Mouse (Mus musculus): ENCODE results near the gene Tomm7. TPM values are rescaled to one million over a fixed set of nuclear protein-coding genes. Genes with fewer than 3 reads are reported as not detected.
"Not testable (repeated sequence)": the region's sequence is repeated elsewhere in the genome, so short reads cannot be mapped to it uniquely, and the experiment has no call there.

Tomm7 gene
- total RNA-seq, 2 experiments from 2014 or later = 29.8 to 45.6 TPM

DNA sequence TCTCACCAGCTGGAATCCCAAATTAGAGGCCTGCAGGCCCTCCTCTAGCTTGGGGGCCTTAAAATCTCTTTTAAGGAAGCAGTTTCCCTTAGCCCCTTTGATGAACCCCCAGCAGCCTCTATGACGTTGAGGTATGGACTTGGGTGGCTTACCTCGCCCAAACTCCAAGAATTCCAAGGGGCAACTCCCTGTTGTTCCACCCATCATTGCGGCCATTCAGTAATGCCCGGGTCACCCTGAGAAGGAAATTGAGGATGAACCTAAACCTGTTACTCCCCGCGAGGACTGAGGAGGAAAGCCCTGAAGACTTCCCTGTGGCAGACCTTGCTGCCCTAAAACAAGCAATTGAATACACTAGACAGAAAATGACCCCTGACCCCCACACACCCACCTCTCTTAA is 11.5 kb upstream of the Tomm7 start:
- no peak for ATAC-seq (replicated peaks; ENCODE audit: low FRiP score, poor library complexity, severe bottlenecking)

DNA sequence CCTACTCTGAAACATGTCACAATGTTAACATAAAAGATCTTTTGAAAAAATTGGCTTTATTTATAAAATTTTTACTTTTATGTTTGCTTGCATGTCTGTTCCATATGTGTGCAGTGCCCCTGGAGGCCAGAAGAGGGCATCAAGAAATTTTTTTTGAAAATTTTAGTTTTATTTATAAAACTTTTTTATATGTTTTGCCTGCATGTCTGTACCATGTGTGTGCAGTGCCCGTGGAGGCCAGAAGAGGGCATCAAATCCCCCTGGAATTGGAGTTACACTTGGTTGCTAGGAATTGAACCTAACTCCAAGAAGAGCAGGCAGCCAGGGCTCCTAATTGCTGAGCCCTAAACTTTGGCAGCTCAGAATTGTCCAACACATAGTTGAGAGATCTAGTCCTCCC is 9.0 kb upstream of the Tomm7 start:
- not testable (repeated sequence) for ATAC-seq (replicated peaks; ENCODE audit: low FRiP score, poor library complexity, severe bottlenecking)

DNA sequence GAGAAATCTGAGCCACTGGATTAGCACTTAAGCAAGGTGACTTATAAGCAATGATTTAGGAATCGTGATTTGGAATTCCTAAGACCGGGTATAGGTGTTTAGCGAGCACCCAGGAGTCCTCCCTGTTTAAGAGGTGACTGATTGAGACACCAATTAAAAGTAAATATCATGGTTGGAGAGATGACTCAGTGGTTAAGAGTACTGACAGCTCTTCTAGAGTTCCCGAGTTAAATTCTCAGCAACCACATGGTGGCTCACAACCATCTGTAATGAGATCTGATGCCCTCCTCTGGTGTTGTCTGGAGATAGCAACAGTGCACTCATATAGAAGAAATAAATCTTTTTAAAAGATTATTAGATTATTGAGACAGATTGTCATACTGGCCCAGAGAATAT is 7.2 kb upstream of the Tomm7 start:
- ATAC-seq (replicated peaks; ENCODE audit: low FRiP score, poor library complexity, severe bottlenecking) = not testable (repeated sequence)

DNA sequence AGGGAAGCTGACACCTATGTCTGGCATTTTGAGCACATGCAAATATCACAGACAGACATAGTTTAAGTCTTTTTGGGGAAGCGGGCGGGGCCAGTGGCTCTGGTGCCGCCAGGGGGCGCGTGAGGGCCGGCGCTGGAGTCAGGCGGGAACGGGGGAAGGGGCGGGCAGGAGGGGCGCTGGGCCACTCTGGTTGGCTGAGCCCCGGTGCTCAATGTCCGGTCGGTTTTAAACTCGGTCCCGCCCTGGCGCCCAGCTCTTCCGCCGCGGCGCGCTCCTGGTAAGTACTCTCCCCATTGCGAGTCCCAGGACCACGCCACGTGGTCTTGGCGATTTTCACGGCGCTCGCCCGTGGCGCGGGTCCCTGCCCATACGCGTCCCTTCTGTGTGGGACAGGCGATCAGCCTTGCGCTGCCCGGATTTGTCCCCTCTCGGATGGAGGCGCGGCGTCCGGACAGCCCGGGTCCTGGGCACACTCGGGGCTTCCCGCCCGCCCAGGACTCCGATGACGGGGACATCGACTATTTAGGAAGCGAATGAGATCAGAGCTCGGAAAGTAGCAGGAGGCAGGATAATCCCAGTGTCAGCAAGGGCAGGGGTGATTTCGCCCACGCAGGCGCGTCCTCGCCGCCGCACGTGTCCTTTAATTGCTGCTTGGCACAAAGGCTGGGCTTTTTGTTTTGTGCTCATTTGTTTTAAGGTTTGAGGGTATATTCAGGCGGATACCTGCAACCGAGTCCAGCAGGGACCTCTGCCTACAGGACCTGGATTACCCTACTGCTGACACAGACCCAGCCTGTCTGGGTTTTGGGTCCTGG is 6.6 kb upstream of the Tomm7 start:
- ATAC-seq (replicated peaks; ENCODE audit: low FRiP score, poor library complexity, severe bottlenecking) = peak; percentile 83

DNA sequence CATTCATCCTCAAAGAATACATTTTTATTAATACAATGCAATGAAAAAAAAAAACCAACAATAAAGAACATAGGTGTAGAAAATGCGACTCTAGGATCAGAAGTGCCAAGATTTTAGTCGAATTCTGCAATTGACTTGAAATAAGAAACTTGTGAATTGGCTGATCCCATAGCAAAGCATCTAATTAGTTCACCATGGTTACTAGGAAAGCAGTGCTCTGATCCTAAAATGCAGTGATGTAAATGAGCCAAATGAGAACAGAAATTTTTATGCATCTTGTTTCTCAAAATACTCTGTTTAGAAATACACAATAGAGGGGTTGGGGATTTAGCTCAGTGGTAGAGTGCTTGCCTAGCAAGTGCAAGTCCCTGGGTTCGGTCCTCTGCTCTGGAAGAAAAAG is 1.2 kb upstream of the Tomm7 start:
- no peak for ATAC-seq (replicated peaks; ENCODE audit: low FRiP score, poor library complexity, severe bottlenecking)

DNA sequence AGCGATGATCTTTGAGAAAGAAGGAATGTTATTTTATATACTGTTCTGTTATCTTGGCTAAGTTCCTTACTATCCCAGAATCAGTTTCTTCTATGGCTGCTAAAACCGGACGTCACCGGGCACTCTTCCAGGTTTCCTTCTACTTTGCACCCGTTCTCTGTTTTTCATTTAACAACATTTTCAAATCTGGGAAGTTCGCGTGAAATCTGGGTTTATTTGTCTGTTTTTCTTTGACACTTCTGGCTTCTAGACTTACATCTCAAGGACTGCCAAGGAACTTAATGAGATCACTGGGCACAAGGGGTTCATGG is 525 bp upstream of the Tomm7 start:
- ATAC-seq (replicated peaks; ENCODE audit: low FRiP score, poor library complexity, severe bottlenecking) = peak; percentile 38

DNA sequence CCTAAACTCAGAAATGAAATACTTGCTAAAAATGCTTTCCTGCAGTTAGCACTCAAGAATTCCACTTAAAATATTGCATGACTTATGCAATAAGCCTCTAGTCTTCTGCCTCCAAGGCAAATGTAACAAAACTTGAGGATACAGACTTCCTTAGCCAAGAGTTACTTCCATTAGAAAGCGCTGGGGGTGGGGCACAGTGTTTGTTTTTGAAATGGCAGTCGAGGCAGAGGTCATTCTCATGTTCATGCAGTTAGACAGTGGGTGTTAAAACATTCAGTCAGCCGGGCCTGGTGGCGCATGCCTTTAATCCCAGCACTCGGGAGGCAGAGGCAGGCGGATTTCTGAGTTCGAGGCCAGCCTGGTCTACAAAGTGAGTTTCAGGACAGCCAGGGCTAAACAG is 5.8 kb downstream of the Tomm7 start:
- ATAC-seq (replicated peaks; ENCODE audit: low FRiP score, poor library complexity, severe bottlenecking) = no peak

DNA sequence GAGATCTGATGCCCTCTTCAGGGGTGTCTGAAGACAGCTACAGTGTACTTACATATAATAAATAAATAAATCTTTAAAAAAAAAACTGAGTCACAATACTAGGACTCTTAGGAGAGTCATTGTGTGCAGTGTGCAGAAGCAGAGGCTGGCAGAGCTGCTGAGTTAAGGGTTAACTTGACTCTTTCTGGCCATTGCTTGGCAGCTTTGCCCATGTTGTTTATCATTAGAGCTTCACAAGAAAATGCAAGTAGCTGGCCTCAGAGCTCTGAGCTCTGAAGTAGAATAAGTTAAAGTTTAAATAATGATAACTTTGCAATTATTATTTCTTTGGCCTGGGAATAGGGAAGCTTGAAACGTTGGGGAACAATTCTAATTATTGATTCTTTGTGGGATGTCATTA is 8.3 kb downstream of the Tomm7 start:
- ATAC-seq (replicated peaks; ENCODE audit: low FRiP score, poor library complexity, severe bottlenecking) = not testable (repeated sequence)

DNA sequence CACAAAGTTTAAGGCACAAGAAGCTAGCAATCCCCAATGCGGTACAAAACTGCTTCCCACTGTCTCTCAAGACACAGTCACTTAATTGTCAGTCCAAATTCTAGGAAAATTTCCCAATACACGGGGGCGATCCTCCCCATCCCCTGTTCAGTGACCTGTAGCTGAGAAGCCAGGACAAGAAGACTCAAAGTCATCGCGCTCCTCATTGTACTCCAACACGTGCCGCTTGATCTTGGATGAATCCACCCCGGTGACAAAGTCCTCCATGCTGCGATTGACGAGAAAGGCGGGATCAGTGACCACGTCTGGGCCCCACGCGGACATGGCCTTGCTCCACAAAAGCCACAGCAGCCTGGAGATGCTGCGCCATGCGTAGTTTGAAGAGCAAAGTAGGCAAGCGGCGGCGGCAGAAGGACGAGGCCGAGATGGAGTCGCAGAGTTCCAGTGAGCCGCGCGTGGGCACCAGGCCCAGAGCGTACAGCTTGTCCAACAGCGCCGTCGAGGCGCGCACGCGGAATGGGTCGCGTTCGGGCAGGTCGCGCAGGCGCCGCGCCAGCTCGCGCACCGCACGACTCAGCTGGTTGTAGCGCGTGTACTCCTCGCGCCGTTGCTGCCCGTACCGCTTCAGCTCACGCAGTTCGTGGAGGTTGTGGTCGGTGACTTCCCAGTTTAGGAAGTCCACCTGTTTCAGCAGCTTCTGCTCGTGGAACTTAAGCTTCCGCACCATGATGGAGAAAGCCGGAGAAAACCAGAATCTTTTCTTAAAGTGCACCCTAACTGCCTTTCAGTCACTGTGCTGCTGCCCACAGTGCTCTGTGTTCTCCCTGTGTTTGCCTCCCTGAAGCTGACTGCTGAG is 12.8 kb downstream of the Tomm7 start:
- no peak for ATAC-seq (replicated peaks; ENCODE audit: low FRiP score, poor library complexity, severe bottlenecking)

DNA sequence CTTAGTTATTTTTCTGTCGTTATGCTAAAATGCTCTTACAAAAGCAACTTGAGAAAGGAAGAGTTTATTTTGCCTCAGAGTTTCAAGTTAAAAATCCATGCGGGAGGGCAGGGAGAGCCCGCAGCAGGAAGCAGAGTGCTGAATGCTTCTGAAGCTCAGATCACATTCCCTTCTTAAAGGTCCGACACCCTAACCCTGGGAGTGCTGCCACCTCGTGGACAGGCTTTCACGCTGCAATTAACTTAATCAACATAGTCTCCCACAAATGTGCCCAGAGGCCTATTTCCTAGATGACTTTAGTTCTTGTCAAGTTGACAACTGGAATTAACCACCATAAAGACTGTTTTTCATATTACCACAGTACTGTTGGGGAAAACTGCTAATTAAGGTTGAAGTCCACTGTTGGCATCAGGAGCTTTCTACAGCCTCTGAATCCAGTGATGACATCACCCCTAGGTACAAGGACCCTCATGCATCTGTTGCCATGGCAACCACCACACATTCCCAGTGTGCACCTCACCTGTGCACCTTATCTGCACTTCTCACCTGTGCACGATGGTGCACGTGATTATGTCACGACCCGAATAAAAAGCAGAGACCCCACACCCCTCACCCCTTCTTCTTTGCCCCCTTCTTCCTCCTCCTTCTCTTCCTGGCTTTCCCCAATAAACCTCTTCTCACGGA is 17.5 kb downstream of the Tomm7 start:
- peak; percentile 82 for ATAC-seq (replicated peaks; ENCODE audit: low FRiP score, poor library complexity, severe bottlenecking)

DNA sequence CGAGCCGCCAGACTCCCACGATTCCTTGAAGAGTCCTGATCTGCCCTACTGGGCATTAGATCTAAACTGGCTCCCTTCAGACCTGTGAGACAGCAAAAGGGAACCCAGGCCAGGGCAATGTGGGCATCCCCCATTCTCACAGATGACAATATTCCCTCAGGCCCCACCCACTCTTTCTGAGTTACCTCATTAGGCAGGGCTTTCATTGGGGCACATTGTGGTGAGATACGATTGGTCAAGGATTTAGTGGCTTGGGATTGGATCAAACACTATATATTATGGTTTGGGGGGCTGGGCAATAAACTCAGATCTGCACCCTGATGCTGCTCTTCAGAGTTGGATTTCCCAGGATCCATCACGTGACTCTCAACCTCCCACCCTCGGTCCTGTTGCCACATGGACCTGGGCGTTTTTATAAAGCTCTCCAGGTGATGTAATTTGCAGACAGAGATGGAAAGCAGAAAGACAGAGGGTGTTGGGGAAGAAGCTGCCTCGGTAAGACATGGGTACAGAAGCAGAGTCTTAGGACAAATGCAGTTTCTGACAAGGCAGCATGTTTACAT is 19.7 kb downstream of the Tomm7 start:
- no peak for ATAC-seq (replicated peaks; ENCODE audit: low FRiP score, poor library complexity, severe bottlenecking)

DNA sequence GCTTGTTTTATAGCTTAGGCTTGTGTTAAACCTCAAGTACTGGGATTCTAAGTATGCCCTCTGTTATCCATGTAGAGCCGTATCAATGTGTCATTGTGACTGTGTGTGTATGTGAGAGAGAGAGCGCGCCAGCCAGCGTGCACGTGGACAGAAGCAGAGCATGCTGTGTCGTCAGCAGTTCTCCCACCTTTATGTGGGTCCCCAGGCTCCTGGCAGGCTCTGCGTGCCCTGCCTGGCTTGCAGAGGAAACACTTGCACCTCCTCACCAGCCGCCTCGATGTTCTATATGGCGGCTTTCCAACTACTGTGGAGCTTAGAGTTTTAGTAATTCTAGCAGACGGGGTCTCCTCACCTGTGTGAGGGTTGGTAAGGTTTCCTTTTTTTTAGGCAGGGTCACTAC is 21.7 kb downstream of the Tomm7 start:
- no peak for ATAC-seq (replicated peaks; ENCODE audit: low FRiP score, poor library complexity, severe bottlenecking)

DNA sequence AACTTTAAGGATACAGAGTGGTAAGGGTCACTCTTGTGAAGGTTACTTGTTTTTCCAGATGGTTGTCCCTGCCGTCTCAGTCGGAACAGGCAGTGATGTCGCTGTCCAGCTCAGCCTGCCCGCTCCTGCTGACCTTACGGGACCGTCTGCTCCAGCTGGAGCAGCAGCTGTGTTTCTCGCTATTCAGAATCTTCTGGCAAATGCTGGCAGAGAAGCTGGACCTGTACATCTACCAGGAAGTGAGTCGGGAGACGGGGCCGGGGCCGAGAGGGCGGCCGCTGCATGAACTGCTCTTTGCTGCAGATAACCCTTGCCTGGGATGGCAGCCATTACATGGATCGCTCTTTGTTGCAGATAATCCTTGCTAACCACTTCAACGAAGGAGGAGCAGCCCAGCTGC is 27.3 kb downstream of the Tomm7 start:
- no peak for ATAC-seq (replicated peaks; ENCODE audit: low FRiP score, poor library complexity, severe bottlenecking)

DNA sequence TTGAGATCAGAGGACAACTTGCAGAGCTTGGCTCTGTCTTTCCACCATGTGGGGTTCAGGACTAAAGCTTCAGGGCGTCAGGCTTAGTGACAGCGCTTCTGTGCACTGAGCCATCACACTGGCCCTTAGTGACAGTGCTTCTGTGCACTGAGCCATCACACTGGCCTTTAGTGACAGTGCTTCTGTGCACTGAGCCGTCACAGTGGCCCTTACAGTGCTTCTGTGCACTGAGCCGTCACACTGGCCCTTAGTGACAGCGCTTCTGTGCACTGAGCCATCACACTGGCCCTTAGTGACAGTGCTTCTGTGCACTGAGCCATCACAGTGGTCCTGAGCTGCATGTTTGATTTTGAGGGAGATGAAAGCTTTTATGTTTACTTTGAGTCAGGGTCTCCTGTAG is 29.1 kb downstream of the Tomm7 start:
- no peak for ATAC-seq (replicated peaks; ENCODE audit: low FRiP score, poor library complexity, severe bottlenecking)

DNA sequence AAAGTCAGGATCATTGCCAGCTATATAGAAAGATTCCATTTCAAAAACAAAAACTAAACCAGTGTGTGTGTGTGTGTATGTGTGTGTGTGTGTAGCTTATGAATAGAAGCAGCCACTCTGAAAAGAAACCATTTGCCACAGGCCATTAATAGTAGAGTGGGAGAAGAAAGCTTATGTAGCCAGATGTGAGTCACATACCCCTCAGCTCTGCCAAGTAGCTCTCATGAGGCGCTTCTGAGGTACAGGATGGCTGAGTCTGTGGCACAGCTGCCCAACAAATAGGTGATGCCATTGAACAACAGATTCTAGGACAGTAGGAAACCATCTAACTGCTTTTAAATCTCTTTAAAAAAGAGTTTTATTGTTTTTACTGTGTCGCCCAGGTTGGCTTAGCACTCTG is 51.2 kb downstream of the Tomm7 start:
- ATAC-seq (replicated peaks; ENCODE audit: low FRiP score, poor library complexity, severe bottlenecking) = no peak

DNA sequence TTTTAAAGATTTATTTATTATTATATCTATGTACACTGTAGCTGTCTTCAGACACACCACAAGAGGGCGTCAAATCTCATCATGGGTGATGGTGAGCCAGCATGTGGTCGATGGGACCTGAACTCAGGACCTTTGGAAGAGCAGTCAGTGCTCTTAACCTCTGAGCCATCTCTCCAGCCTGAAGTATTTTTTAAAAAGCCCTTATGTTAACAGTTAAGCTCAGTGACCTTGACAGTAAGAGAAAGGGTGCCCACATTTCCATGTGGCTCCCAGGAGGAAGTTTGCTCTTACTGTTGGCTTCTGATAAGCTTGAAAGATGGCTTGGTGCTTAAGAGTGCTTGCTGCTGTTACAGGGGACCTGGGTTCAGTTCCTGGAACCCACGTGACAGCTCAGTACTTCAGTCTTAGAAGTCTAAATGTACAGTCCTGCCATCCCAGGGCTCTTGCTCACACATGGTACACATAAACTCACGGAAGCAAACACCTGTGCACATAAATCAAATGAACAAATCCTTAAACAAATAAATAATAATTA is 54.8 kb downstream of the Tomm7 start:
- no peak for ATAC-seq (replicated peaks; ENCODE audit: low FRiP score, poor library complexity, severe bottlenecking)
